Mouse (Mus musculus) midbrain, embryonic 10.5 days (tissue): ENCODE measurements at regions not wholly inside any gene's neighbourhood (a gene's known extent, or its start where the extent isn't known, plus 50 kb on each side); places are given as distances from the start of the nearest gene placed in this dataset.

Experiments used
- DNase-seq: peaks from one replicate; pipeline ENCODE4 v3.0.0-alpha.2; 2017; ENCODE audit warnings: low spot score
- H3K27ac ChIP-seq: fragments of 300-500 bp; sonication (generic); replicated peaks from 2 replicates; pipeline ENCODE4 v1.5.1; 2016; ENCODE audit warnings: mild to moderate bottlenecking
- H3K27me3 ChIP-seq: fragments of 300-500 bp; sonication (generic); 2 replicates; pipeline ENCODE4 v1.6.1; 2016; ENCODE audit warnings: low read depth, mild to moderate bottlenecking; ENCODE audit not compliant: poor library complexity, severe bottlenecking
- H3K36me3 ChIP-seq: fragments of 300-500 bp; sonication (generic); 2 replicates; pipeline ENCODE4 v1.6.1; 2016; ENCODE audit warnings: mild to moderate bottlenecking, moderate library complexity
- H3K4me1 ChIP-seq: fragments of 300-500 bp; sonication (generic); 2 replicates; pipeline ENCODE4 v1.6.1; 2016
- H3K4me3 ChIP-seq: fragments of 300-500 bp; sonication (generic); 2 replicates; pipeline ENCODE4 v1.5.1; 2016; ENCODE audit warnings: mild to moderate bottlenecking, moderate library complexity
- H3K9me3 ChIP-seq: fragments of 300-500 bp; sonication (generic); replicated peaks from 2 replicates; pipeline ENCODE4 v1.6.1; 2016; ENCODE audit warnings: mild to moderate bottlenecking
- WGBS: fragments of 180-500 bp; shearing (Covaris S2); methylation state at CpG from one replicate; pipeline ENCODE4 v1.1.7; 2016; 5-methylcytosine and 5-hydroxymethylcytosine counted together

DNA sequence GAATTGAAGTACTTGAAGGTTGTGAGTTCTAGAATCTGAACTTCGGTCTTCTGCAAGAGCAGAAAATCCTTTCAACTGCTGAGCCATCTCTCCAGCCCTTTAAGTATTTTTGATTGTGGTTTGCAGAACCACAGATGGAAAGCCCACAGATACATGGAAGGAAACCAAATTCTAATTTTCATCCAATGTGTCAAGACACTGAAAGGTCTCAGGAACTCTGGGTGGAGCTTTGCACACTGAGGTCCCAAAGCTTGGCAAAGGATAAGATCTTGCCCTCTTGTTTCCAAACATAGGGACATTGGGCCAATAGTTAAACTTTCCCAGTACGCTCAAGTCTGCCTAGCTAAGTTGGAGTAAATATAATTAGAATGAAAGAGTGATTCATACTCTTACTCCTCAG lies 102.6 kb upstream of the Ado start:
- no peaks in the 10 kb centered on the region for H3K36me3 ChIP-seq
- H3K27ac ChIP-seq, result no peak overlapping the region
- 94% methylated on average over 2 of the region's 2 CpGs for WGBS
- no peak for DNase-seq
- no peaks in the 10 kb centered on the region for H3K9me3 ChIP-seq
- H3K4me3 ChIP-seq, result no peak overlapping the region
- peaks cover 18% of the 10 kb centered on the region for H3K4me1 ChIP-seq
- H3K27me3 ChIP-seq, result peaks cover 7% of the 10 kb centered on the region; the same call in 1 of the 2 replicates

GRCm38 (mm10) chr10:67647777-67648727 lies 99.3 kb upstream of the Ado start:
- 35% methylated on average over 20 of the region's 20 CpGs for WGBS
- H3K9me3 ChIP-seq, result no peaks in the 10 kb centered on the region
- peaks cover 12% of the 10 kb centered on the region; the same call in 1 of the 2 replicates for H3K27me3 ChIP-seq
- no peaks in the 10 kb centered on the region for H3K36me3 ChIP-seq
- DNase-seq, result peak; percentile 14
- H3K4me1 ChIP-seq, result peaks cover 30% of the 10 kb centered on the region
- H3K4me3 ChIP-seq, result peak overlapping the region; percentile 32
- no peak overlapping the region for H3K27ac ChIP-seq

DNA sequence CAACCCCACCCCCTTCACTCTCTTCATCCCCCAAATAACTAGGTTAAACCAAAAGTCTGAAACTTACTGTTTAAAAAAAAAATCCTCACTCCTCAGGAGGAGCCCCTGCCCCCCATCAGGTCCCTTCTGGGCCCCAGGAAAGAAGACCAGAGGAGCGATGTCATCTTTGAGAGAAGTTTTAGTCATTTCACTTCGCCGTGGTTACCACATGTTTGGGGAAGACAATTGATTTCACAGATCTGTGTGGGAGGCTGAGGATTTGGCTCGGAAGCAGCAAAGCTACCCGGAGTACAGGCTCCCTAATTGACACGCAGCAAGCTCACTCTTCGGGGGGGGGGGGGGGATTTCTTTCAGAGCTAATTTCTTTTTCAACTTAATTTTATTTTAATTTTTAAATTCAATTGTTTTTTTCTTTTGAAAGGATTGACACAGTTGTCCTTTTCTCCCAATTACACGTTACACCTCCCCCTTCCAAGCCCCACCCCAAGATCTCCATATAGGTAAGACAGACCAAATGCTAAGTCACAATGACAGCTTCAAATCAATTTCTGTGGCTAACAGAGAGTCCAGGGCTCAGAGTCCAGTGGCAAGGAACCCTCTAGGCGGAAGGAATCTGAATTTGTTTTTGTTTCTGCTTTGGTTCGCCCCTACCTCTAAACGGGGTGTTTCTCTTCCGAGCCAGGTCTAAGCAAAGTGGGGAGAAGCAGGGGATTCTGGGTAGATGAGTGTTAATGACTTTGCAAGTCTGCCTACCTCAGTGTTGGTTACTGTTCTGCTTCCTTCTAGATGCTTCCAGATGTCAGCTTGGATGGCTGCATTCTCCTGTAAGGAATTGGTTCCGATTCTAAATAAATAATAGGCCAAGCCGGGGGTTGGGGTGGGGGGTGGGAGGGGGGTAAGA lies 98.2 kb upstream of the Ado start:
- H3K4me1 ChIP-seq, result peaks cover 30% of the 10 kb centered on the region
- peak; percentile 13 for DNase-seq
- WGBS, result 10% methylated on average over 14 of the region's 14 CpGs
- H3K27me3 ChIP-seq, result peaks cover 12% of the 10 kb centered on the region; the same call in 1 of the 2 replicates
- no peaks in the 10 kb centered on the region for H3K9me3 ChIP-seq
- no peak overlapping the region for H3K27ac ChIP-seq
- H3K4me3 ChIP-seq, result peak overlapping the region; percentile 32
- no peaks in the 10 kb centered on the region for H3K36me3 ChIP-seq

DNA sequence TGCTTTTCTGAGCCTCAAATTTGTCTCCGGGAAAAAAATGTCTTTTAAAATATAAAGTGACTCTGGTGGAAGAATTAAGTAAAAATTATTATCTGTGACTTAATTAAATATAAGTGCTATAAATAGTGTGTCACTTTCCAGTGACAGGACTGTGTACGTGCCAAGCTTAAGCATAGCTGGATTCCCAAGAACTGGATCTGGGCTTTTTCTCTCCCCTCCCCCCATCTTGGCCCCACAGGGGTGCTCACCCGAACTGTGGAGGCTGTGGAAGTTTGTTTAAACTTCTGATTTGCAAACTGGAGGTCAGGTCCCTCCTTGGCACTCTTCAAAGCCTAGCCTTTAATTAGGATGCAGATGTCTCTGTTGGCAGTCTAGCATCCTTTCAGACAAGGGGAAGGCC lies 97.1 kb upstream of the Ado start:
- Histone ChIP-seq H3K9me3 (no peaks in the 10 kb centered on the region), H3K27ac (no peak overlapping the region), H3K4me1 (peaks cover 30% of the 10 kb centered on the region), H3K36me3 (no peaks in the 10 kb centered on the region), H3K4me3 (no peak overlapping the region), H3K27me3 (peaks cover 12% of the 10 kb centered on the region; the same call in 1 of the 2 replicates)
- peak; percentile 15 for DNase-seq
- WGBS, result 43% methylated on average over 3 of the region's 3 CpGs

DNA sequence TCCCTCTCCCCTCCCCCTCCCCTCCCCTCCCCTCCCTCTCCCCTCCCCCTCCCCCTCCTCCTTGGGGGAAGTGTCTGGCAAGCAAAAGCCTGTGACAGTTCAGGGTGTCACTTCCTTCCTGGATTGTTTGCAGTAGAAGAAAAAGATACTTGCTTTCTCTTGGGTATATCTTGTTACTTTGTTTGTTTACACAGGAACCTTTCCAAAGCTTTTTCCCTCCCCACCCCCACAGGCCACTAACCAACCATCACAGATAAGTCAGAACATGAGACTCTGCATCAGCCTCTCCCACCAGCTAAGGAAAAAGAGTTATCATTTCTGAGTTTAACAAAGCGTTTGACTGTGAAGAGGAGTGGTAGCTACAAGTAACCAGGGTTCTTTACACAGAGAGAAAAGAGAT lies 95.5 kb upstream of the Ado start:
- no peaks in the 10 kb centered on the region for H3K9me3 ChIP-seq
- 61% methylated on average over 1 of the region's 1 CpGs for WGBS
- no peaks in the 10 kb centered on the region for H3K36me3 ChIP-seq
- H3K4me1 ChIP-seq, result peaks cover 30% of the 10 kb centered on the region
- H3K4me3 ChIP-seq, result no peak overlapping the region
- no peak overlapping the region for H3K27ac ChIP-seq
- DNase-seq, result no peak
- peaks cover 6% of the 10 kb centered on the region; the same call in 1 of the 2 replicates for H3K27me3 ChIP-seq

GRCm38 (mm10) chr10:67643685-67644084 lies 94.9 kb upstream of the Ado start:
- Histone ChIP-seq H3K4me3 (no peak overlapping the region), H3K36me3 (no peaks in the 10 kb centered on the region), H3K4me1 (peaks cover 30% of the 10 kb centered on the region), H3K9me3 (no peaks in the 10 kb centered on the region), H3K27me3 (peaks cover 6% of the 10 kb centered on the region; the same call in 1 of the 2 replicates), H3K27ac (no peak overlapping the region)
- no peak for DNase-seq
- 71% methylated on average over 7 of the region's 7 CpGs for WGBS

- no peak for DNase-seq
- Histone ChIP-seq H3K27me3 (0 out of 2 replicates have a peak, but pooled peaks cover 6% of the 10 kb centered on the region), H3K4me1 (peaks cover 14% of the 10 kb centered on the region), H3K36me3 (no peaks in the 10 kb centered on the region), H3K9me3 (no peaks in the 10 kb centered on the region), H3K27ac (no peak overlapping the region), H3K4me3 (no peak overlapping the region)
- WGBS, result 74% methylated on average over 5 of the region's 5 CpGs
These were observed 88.6 kb upstream of the Ado start for GRCm38 (mm10) chr10:67637339-67637738.

GRCm38 (mm10) chr10:67636569-67636968 lies 87.8 kb upstream of the Ado start:
- H3K27me3 ChIP-seq, result 0 out of 2 replicates have a peak, but pooled peaks cover 6% of the 10 kb centered on the region
- H3K4me3 ChIP-seq, result peak overlapping the region; percentile 38
- WGBS, result 2% methylated on average over 13 of the region's 13 CpGs
- H3K9me3 ChIP-seq, result no peaks in the 10 kb centered on the region
- H3K27ac ChIP-seq, result no peak overlapping the region
- H3K4me1 ChIP-seq, result peaks cover 14% of the 10 kb centered on the region
- no peaks in the 10 kb centered on the region for H3K36me3 ChIP-seq
- peak; percentile 54 for DNase-seq

DNA sequence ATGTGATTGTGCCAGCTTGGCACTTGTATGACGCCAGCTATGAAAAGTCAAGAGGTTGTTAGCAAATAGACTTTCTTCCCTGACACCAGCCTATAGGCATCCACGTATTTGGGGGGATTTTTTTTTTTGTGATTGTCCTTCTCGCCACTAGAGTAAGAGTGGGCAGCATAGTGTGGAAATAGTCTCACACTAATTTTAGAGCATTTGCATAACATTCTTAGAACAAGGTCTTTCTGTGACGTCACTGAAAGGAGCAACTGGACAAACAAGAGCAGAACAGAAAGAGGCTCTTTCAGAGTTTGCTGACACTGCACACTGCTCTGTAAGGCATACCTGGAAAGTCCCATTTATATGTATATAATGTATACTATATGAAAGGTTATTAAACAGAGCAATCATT lies 86.0 kb upstream of the Ado start:
- DNase-seq, result no peak
- Histone ChIP-seq H3K9me3 (no peaks in the 10 kb centered on the region), H3K4me1 (peaks cover 14% of the 10 kb centered on the region), H3K36me3 (no peaks in the 10 kb centered on the region), H3K4me3 (no peak overlapping the region), H3K27me3 (0 out of 2 replicates have a peak, but pooled peaks cover 6% of the 10 kb centered on the region), H3K27ac (no peak overlapping the region)
- 87% methylated on average over 4 of the region's 4 CpGs for whole genome bisulfite sequencing

GRCm38 (mm10) chr10:67633063-67633462 lies 84.3 kb upstream of the Ado start:
- no peak overlapping the region for H3K4me3 ChIP-seq
- 96% methylated on average over 7 of the region's 7 CpGs for WGBS
- peaks cover 14% of the 10 kb centered on the region for H3K4me1 ChIP-seq
- H3K36me3 ChIP-seq, result no peaks in the 10 kb centered on the region
- no peak overlapping the region for H3K27ac ChIP-seq
- H3K27me3 ChIP-seq, result 0 out of 2 replicates have a peak, but pooled peaks cover 6% of the 10 kb centered on the region
- no peaks in the 10 kb centered on the region for H3K9me3 ChIP-seq
- DNase-seq, result no peak

DNA sequence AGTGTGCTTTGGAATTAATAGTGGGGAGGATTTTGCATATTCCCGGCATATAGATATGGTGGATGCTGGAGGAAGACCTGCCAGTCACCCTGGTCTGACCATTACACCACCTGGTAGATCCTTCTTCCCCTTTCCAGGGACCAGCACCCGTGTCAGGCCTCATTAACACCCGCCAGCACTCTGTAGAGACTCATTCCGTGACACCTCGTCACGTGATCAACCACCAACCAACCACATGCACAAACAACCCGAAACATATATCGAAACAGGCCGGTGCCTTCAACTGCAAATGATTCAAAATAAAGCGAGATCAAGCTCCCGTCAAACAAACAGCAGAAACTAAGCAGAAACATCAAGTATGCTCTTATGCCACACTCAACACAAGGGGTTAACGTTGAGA lies 74.6 kb upstream of the Ado start:
- 88% methylated on average over 12 of the region's 12 CpGs for WGBS
- DNase-seq, result no peak
- Histone ChIP-seq H3K9me3 (no peaks in the 10 kb centered on the region), H3K4me3 (no peak overlapping the region), H3K36me3 (no peaks in the 10 kb centered on the region), H3K4me1 (no peaks in the 10 kb centered on the region), H3K27me3 (no peaks in the 10 kb centered on the region), H3K27ac (no peak overlapping the region)

DNA sequence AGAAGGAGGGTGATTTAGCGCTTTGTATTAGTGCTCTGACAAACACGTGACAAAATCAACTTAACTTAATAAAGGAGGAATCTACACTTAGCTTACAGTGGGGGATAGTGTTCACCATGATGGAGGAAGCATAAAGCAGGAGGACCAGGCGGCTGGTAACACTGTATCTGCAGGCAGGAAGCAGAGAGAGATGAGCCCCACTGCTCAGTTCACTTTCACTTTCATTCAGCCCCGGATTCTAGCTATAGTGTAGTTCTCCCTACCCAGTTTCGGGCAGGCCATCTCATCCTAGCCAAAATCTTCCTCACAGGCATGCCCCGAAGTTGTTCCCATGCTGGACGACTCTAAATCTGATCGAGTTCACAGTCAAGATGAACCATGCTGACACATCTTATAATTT lies 71.3 kb upstream of the Ado start:
- H3K36me3 ChIP-seq, result no peaks in the 10 kb centered on the region
- no peaks in the 10 kb centered on the region for H3K27me3 ChIP-seq
- DNase-seq, result no peak
- no peak overlapping the region for H3K27ac ChIP-seq
- H3K9me3 ChIP-seq, result no peaks in the 10 kb centered on the region
- WGBS, result 83% methylated on average over 8 of the region's 8 CpGs
- no peaks in the 10 kb centered on the region for H3K4me1 ChIP-seq
- H3K4me3 ChIP-seq, result no peak overlapping the region
